Mouse (Mus musculus) G1E-ER4 (cell line): ENCODE results near the gene Wnk4. TPM values are rescaled to one million over a fixed set of nuclear protein-coding genes. Genes with fewer than 3 reads are reported as not detected.
A peak's percentile ranks its signal among the peaks of the same experiment; 100 is the strongest.

Experiments
- GATA1 ChIP-seq: IDR thresholded peaks from one replicate; pipeline ENCODE4 v1.8.0; 2012; ENCODE audit warnings: low read length, inconsistent platforms
- polyA plus RNA-seq: library from polyadenylated mRNA; stranded (reverse); fragments of >175 nt; gene quantifications from 2 replicates; pipeline ENCODE4 v1.2.3, GENCODE M21; 2012

Wnk4 gene
- polyA plus RNA-seq, 1 experiment: 60.9 TPM

DNA sequence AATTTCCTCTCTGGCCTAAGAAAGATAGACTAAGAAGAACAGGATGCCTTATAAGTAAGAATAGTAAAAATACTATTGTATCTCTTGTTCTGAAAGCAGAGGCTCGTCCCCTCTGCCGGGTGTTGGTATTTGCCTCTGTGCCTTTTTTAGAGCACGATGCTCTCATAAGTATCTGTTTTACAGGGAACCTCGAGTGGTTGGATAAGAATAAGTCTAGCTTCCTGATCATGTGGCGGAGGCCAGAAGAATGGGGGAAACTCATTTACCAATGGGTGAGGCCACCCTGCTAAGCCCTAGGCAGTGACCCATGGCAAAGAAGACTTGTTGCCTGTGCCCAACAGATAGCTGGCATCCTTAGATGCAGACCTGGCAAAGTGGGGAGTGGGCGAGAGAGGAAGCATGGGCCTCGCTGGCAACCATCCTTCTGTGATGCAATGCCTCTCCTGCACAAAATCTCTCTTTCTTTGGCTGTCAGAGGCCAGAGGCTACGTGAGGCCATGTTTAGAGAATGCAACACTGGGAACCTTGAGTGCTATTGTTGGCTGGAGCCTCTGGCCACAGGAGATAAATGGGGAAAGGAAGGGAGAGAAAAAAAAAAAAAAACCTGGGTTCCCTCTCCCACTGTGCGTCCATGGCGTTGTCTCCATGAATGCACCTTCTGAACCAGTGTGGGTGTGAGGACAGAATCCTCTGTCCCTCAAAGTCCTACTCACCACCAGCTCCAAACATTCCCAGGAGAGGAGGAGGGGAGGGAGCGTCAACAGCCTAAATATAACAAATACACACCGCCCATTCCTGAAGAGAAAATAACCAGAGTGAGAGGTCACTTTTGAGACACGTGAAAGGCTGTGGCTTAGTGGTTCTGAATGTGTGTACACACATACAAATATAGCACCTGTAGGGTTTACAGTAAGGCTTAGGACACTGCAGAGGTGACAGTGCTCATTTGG lies 4.3 kb upstream of the Wnk4 start:
- no peak for TF ChIP-seq GATA1

GRCm38 (mm10) chr11:101259261-101259712 lies 1.1 kb upstream of the Wnk4 start:
- TF ChIP-seq GATA1: no peak

- TF ChIP-seq GATA1: no peak
These were observed 536 bp downstream of the Wnk4 start for GRCm38 (mm10) chr11:101260826-101261380.

- TF ChIP-seq GATA1: no peak
These were observed 2.1 kb downstream of the Wnk4 start for GRCm38 (mm10) chr11:101262272-101262967.

DNA sequence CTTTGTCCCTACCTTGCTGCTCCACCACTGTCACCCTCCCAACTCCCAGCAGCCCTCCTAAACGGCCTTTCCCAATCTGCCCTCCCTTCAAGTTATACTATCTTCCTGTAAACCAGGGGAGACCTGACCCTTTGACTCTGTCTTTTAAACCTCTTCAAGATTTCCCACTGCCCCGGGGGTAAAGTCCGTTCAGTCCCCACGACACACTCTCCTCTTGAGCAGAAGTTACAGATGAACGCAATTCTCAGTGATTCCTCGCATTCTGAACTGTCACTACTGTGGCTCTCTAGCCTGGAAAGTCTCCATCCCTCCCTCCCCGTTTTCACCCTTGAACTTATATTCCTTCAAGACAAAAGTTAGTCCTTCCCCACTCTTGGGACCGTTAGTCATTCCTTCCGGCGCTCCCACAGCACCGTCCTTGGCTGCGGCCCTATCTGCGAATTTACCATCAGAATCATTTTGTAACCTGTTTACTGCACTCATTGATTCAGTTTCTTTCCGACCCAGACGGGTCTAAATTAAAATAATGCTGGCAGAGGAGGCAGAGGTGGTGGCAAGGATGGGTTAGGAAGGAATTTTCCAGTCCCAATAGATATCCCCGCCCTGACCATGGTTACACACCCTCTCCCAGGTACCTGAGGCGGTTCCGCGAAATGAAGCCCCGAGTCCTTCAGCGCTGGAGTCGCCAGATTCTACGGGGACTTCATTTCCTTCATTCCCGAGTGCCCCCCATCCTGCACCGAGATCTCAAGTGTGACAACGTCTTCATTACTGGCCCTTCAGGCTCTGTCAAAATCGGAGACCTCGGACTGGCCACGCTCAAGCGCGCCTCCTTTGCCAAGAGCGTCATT lies 3.0 kb downstream of the Wnk4 start:
- no peak for TF ChIP-seq GATA1

GRCm38 (mm10) chr11:101263989-101264280 lies 3.6 kb downstream of the Wnk4 start:
- no peak for TF ChIP-seq GATA1

DNA sequence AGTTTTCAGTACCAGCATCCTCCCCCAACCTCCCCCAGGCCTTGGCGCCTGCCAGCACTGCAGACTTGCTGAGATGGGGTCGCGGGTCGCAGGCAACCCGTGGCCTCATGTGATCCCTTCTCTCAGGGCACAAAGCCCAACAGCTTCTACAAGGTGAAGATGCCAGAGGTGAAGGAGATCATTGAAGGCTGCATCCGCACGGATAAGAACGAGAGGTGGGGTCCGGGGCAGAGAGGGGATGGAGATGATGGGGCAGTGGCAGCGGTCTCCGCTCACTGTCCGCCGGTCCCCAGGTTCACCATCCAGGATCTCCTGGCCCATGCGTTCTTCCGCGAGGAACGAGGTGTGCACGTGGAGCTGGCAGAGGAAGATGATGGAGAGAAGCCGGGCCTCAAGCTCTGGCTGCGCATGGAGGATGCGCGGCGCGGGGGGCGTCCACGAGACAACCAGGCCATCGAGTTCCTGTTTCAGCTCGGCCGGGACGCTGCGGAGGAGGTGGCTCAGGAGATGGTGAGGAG lies 4.6 kb downstream of the Wnk4 start:
- TF ChIP-seq GATA1: no peak

DNA sequence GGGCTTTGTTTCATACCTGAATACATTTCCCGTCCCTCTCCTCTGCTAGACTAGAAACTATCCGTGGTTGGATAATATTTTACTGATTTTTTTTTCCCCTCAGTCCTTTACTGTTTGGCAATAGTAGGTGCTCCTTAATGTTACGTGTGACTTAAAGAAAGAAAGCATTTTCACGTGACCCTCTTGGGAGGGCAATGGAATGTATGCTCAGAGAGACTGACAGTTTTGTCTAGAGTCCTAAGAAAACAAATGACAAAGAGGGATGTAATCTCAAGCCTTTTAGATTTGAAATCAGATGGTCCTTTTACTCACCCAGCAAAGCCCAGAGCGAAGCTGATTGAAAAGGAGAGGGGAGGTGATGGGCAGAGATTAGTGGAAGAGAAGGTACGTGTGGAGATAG lies 5.5 kb downstream of the Wnk4 start:
- no peak for TF ChIP-seq GATA1

- TF ChIP-seq GATA1: peak; percentile 13
These were observed 9.3 kb downstream of the Wnk4 start for GRCm38 (mm10) chr11:101269577-101270116.

GRCm38 (mm10) chr11:101272446-101272845 lies 12.1 kb downstream of the Wnk4 start:
- TF ChIP-seq GATA1: no peak

DNA sequence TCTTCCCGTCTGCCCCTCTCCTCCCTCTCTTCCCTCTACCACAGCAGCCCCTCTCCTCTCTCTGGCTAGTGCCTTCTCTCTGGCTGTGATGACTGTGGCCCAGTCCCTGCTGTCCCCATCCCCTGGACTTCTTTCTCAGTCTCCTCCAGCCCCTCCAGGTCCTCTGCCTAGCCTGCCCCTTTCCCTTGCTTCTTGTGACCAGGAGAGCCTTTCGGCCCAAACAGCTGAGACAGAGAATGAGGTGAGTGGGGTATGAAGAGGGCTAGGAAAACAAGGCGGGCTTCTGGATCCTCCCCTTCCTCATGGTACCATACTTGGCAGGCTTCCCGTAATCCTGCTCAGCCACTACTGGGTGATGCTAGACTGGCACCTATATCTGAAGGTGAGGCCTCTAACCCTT lies 14.9 kb downstream of the Wnk4 start:
- TF ChIP-seq GATA1: no peak

GRCm38 (mm10) chr11:101276319-101277070 lies 16.1 kb downstream of the Wnk4 start:
- no peak for TF ChIP-seq GATA1

DNA sequence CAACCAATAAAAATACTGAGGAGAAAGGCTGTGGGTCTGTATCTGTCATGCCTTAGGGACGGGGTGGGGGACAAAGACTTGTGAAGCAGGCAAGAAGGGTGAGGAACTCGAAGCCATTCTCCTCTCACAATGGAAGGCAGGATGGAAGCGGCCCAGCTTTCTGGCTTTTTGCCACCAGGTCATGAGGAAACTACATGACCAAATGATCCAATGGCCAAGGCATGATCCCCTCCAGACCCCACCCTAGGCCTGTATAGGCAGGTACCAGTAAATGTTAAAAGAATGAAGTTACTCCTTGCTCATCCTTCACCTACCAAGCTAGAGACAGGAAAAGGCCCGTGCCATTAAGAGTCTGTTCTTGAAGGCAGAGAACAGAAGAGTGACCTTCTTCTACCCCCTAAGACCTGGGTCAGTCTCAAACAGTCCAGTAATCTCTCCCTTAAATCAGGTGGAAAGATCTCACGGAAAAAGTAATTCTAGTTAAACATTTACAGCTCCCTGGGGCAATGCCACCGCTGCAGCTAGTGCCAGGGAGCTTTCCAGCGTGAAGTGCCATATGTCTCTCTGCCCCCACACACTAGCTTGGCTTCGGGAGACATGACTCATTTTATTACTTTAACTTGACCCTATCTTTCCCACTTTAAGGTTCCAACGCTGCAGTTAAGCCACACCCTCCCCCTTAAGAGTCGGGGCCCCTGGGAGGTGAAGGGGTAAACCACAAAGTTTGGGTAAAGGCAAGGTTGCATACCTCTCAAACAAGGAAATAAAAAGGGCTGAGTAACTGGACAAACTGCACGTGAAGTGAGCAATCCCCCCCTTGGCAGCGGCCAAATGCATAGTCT lies 17.2 kb downstream of the Wnk4 start:
- TF ChIP-seq GATA1: no peak
